9 mouse cellular contexts compared by ENCODE assay signal in genomic region chr7:12978931-12979722, GRCm38 (mm10). TPM values are rescaled to one million over a fixed set of nuclear protein-coding genes. Genes with fewer than 3 reads are reported as not detected.
DNase-seq lines count a peak whose midpoint lies in the region; ATAC-seq lines count a peak whose summit lies in the region.
"Had no signal": no experiment of that assay in that cellular context is flagged by ENCODE, and none has a peak within 500 bp of the region (broad histone marks: within the 10 kb centered on the region; RNA-seq: fewer than 3 reads in every experiment).

No protein-coding gene starts in this region.

- no peak for ATAC-seq in CD4-positive, CD25-positive, alpha-beta regulatory T cell, adult 4 months
- ATAC-seq in neural tube, embryonic 11.5 days (ENCODE audit: insufficient read depth, low FRiP score, low TSS enrichment) = no peak
- ATAC-seq in limb, embryonic 13.5 days (ENCODE audit: low FRiP score, low read depth) = no peak
- ATAC-seq in stomach, embryonic 16.5 days (ENCODE audit: insufficient read depth, low FRiP score) = no peak

- peak overlapping the region; percentile 80 for H3K4me2 ChIP-seq in neural tube, embryonic 11.5 days (ENCODE audit: low read depth)
- H3K4me2 ChIP-seq in limb, embryonic 13.5 days (replicated peaks) = peak overlapping the region; percentile 79
- peak overlapping the region; percentile 65 for H3K4me2 ChIP-seq in stomach, embryonic 16.5 days (ENCODE audit: low read depth, low read length)

- no peak overlapping the region for H3K9ac ChIP-seq in neural tube, embryonic 11.5 days (ENCODE audit: low read length)
- peak overlapping the region; percentile 69 for H3K9ac ChIP-seq in limb, embryonic 13.5 days
- H3K9ac ChIP-seq in stomach, embryonic 16.5 days (ENCODE audit: low read length) = peak overlapping the region; percentile 81; the same call in 1 of the 2 replicates

- H3K27me3 ChIP-seq in neural tube, embryonic 11.5 days (ENCODE audit: control insufficient read depth, insufficient read depth, low read length) = no peaks in the 10 kb centered on the region
- H3K27me3 ChIP-seq in limb, embryonic 13.5 days = no peaks in the 10 kb centered on the region
- H3K27me3 ChIP-seq in stomach, embryonic 16.5 days (ENCODE audit: control insufficient read depth, insufficient read depth, low read length) = no peaks in the 10 kb centered on the region

- no peaks in the 10 kb centered on the region for H3K9me3 ChIP-seq in neural tube, embryonic 11.5 days (ENCODE audit: control insufficient read depth, low read length)
- no peaks in the 10 kb centered on the region for H3K9me3 ChIP-seq in limb, embryonic 13.5 days
- H3K9me3 ChIP-seq in stomach, embryonic 16.5 days (replicated peaks; ENCODE audit: control insufficient read depth, low read length) = no peaks in the 10 kb centered on the region

- H3K4me3 ChIP-seq in neural tube, embryonic 11.5 days (ENCODE audit: low read depth, low read length) = peak overlapping the region; percentile 51; the same call in 1 of the 2 replicates
- peak overlapping the region; percentile 61 for H3K4me3 ChIP-seq in limb, embryonic 13.5 days
- H3K4me3 ChIP-seq in stomach, embryonic 16.5 days (replicated peaks; ENCODE audit: low read length) = no peak overlapping the region

- 87% methylated on average over 18 of the region's 18 CpGs for WGBS in neural tube, embryonic 11.5 days
- 77% methylated on average over 18 of the region's 18 CpGs for WGBS in limb, embryonic 13.5 days
- 83% methylated on average over 18 of the region's 18 CpGs for WGBS in stomach, embryonic 16.5 days

- H3K4me1 ChIP-seq in neural tube, embryonic 11.5 days (ENCODE audit: control insufficient read depth, insufficient read depth, low read length) = peaks cover 8% of the 10 kb centered on the region; the same call in 1 of the 2 replicates
- H3K4me1 ChIP-seq in limb, embryonic 13.5 days = peaks cover 14% of the 10 kb centered on the region
- peaks cover 8% of the 10 kb centered on the region for H3K4me1 ChIP-seq in stomach, embryonic 16.5 days (ENCODE audit: control insufficient read depth, insufficient read depth, low read length)

- no peak overlapping the region for H3K27ac ChIP-seq in neural tube, embryonic 11.5 days (ENCODE audit: low read depth, low read length)
- peak overlapping the region; percentile 90; the same call in 1 of the 2 replicates for H3K27ac ChIP-seq in limb, embryonic 13.5 days
- H3K27ac ChIP-seq in stomach, embryonic 16.5 days (ENCODE audit: low read length) = peak overlapping the region; percentile 91

- no peaks in the 10 kb centered on the region for H3K36me3 ChIP-seq in neural tube, embryonic 11.5 days (ENCODE audit: control insufficient read depth, insufficient read depth, low read length)
- peaks cover 13% of the 10 kb centered on the region for H3K36me3 ChIP-seq in limb, embryonic 13.5 days
- H3K36me3 ChIP-seq in stomach, embryonic 16.5 days (ENCODE audit: control insufficient read depth, insufficient read depth, low read length) = no peaks in the 10 kb centered on the region

- peak; percentile 44 for DNase-seq in CD4-positive, CD25-positive, alpha-beta regulatory T cell, adult 2 months (ENCODE audit: low read depth, low spot score)
- DNase-seq in neural tube, embryonic 11.5 days (ENCODE audit: low spot score) = no peak
- no peak for DNase-seq in neural tube, embryonic 10.5 days (ENCODE audit: extremely low spot score, low spot score)
- DNase-seq in adrenal gland, postnatal 4 days (ENCODE audit: low spot score in 2 of 2) = no peak
- no peak for DNase-seq in urinary bladder, adult 2 months (ENCODE audit: low spot score)

RNA-seq across cellular contexts. Expression of gene Zfp446, which starts 1.5 kb away (rescaled TPM):
- polyA plus RNA-seq in CD4-positive, CD25-positive, alpha-beta regulatory T cell, adult 4 months (2017; shearing (Covaris generic)) = 1 to 10 TPM; 3.8 to 5.7 TPM
- polyA plus RNA-seq in neural tube, embryonic 11.5 days (2014; fragmentation: Nextera tagmentation; extraction: Ambion mirVana) = 7.1 and 8.2 TPM in 2 replicates
- polyA plus RNA-seq in limb, embryonic 13.5 days (2015; fragmentation: Nextera tagmentation; extraction: Ambion mirVana) = 10.5 and 10.8 TPM in 2 replicates
- polyA plus RNA-seq in stomach, embryonic 16.5 days (2015; fragmentation: Nextera tagmentation; extraction: Ambion mirVana) = 7.2 and 8.9 TPM in 2 replicates
- total RNA-seq in adrenal gland, postnatal 4 days (2021) = 10 to 100 TPM in 1 of 2 experiments, 1 to 10 TPM in 1; 9.2 to 11.3 TPM
- polyA plus RNA-seq in urinary bladder, adult 2 months (2012; rRNA removed) = 6.3 and 6.9 TPM in 2 replicates

RNA-seq across cellular contexts. Expression of gene Zfp324, which starts 13.5 kb away (rescaled TPM):
- 1 to 10 TPM; 2.2 to 2.7 TPM for polyA plus RNA-seq in CD4-positive, CD25-positive, alpha-beta regulatory T cell, adult 4 months (2017; shearing (Covaris generic))
- polyA plus RNA-seq in neural tube, embryonic 11.5 days (2014; fragmentation: Nextera tagmentation; extraction: Ambion mirVana) = 9.8 and 10.3 TPM in 2 replicates
- 12.6 and 13.6 TPM in 2 replicates for polyA plus RNA-seq in limb, embryonic 13.5 days (2015; fragmentation: Nextera tagmentation; extraction: Ambion mirVana)
- polyA plus RNA-seq in stomach, embryonic 16.5 days (2015; fragmentation: Nextera tagmentation; extraction: Ambion mirVana) = 8.3 and 8.8 TPM in 2 replicates
- 10 to 100 TPM; 12.7 to 13.5 TPM for total RNA-seq in adrenal gland, postnatal 4 days (2021)
- 4.6 and 4.7 TPM in 2 replicates for polyA plus RNA-seq in urinary bladder, adult 2 months (2012; rRNA removed)

RNA-seq across cellular contexts. Expression of gene Slc27a5, which starts 18.9 kb away (rescaled TPM):
- under 1 TPM in 1 of 2 experiments, not detected in 1; 0.54 TPM for polyA plus RNA-seq in CD4-positive, CD25-positive, alpha-beta regulatory T cell, adult 4 months (2017; shearing (Covaris generic))
- polyA plus RNA-seq in neural tube, embryonic 11.5 days (2014; fragmentation: Nextera tagmentation; extraction: Ambion mirVana) = not detected in 2 replicates
- polyA plus RNA-seq in limb, embryonic 13.5 days (2015; fragmentation: Nextera tagmentation; extraction: Ambion mirVana) = 0.08 and 0.34 TPM in 2 replicates
- polyA plus RNA-seq in stomach, embryonic 16.5 days (2015; fragmentation: Nextera tagmentation; extraction: Ambion mirVana) = 0.95 and 1.4 TPM in 2 replicates
- total RNA-seq in adrenal gland, postnatal 4 days (2021) = 10 to 100 TPM in 1 of 2 experiments, under 1 TPM in 1; 0.70 to 16.3 TPM
- 0.31 and 0.55 TPM in 2 replicates for polyA plus RNA-seq in urinary bladder, adult 2 months (2012; rRNA removed)
- polyA plus RNA-seq: small intestine, adult 2 months had no signal

RNA-seq across cellular contexts. Expression of gene Trim28, which starts 19.8 kb away (rescaled TPM):
- 10 to 100 TPM; 37.1 to 75.2 TPM for polyA plus RNA-seq in CD4-positive, CD25-positive, alpha-beta regulatory T cell, adult 4 months (2017; shearing (Covaris generic))
- 512 and 523 TPM in 2 replicates for polyA plus RNA-seq in neural tube, embryonic 11.5 days (2014; fragmentation: Nextera tagmentation; extraction: Ambion mirVana)
- polyA plus RNA-seq in limb, embryonic 13.5 days (2015; fragmentation: Nextera tagmentation; extraction: Ambion mirVana) = 316 and 329 TPM in 2 replicates
- 122 and 130 TPM in 2 replicates for polyA plus RNA-seq in stomach, embryonic 16.5 days (2015; fragmentation: Nextera tagmentation; extraction: Ambion mirVana)
- total RNA-seq in adrenal gland, postnatal 4 days (2021) = 100 to 1,000 TPM; 392 to 400 TPM
- 186 and 190 TPM in 2 replicates for polyA plus RNA-seq in urinary bladder, adult 2 months (2012; rRNA removed)

RNA-seq across cellular contexts. Expression of gene Zbtb45, which starts 30.7 kb away (rescaled TPM):
- polyA plus RNA-seq in CD4-positive, CD25-positive, alpha-beta regulatory T cell, adult 4 months (2017; shearing (Covaris generic)) = 1 to 10 TPM; 5.6 to 7.4 TPM
- 30.7 and 33.5 TPM in 2 replicates for polyA plus RNA-seq in neural tube, embryonic 11.5 days (2014; fragmentation: Nextera tagmentation; extraction: Ambion mirVana)
- 28.0 and 29.6 TPM in 2 replicates for polyA plus RNA-seq in limb, embryonic 13.5 days (2015; fragmentation: Nextera tagmentation; extraction: Ambion mirVana)
- 18.4 and 20.2 TPM in 2 replicates for polyA plus RNA-seq in stomach, embryonic 16.5 days (2015; fragmentation: Nextera tagmentation; extraction: Ambion mirVana)
- total RNA-seq in adrenal gland, postnatal 4 days (2021) = 10 to 100 TPM; 18.4 to 18.5 TPM
- 11.7 and 13.2 TPM in 2 replicates for polyA plus RNA-seq in urinary bladder, adult 2 months (2012; rRNA removed)
